Mouse (Mus musculus): ENCODE measurements around the gene 4930524J08Rik.

DNA sequence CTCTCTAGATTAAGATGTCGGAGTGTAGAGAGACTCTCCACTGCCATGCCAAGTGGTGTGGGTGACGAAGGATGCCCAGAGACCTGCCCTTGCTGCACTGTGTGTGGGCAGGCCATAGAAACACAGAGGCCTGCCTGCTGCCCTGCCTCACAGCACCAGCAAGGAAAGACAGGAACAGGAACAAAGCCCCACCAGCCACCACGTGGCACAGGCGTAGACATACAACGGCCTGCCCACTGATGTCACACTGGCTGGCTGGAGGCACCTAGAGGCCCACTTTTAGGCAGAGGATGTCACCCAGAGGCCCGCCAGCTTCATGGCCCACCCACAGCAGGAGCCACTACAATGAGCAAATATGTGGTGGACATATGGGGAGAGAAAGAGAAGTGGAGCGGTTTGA lies 21.2 kb downstream of the 4930524J08Rik start:
- TF ChIP-seq CTCF (IDR thresholded peaks at IDR 0.05; ENCODE audit: control insufficient read depth, insufficient read depth, insufficient replicate concordance, low read depth, low read length) (no peak), POLR2A (IDR thresholded peaks at IDR 0.05; ENCODE audit: control insufficient read depth, low read depth, low read length) (no peak)

Measured in testis, adult 2 months (tissue).